ENCODE assay signal across 9 mouse cellular contexts in genomic region chr13:3896913-3897312, GRCm38 (mm10). TPM values are rescaled to one million over a fixed set of nuclear protein-coding genes. Genes with fewer than 3 reads are reported as not detected.
DNase-seq lines count a peak whose midpoint lies in the region; ATAC-seq and TF ChIP-seq lines count a peak whose summit lies in the region.
"Had no signal": no experiment of that assay in that cellular context is flagged by ENCODE, and none has a peak within 500 bp of the region (broad histone marks: within the 10 kb centered on the region; RNA-seq: fewer than 3 reads in every experiment).

No protein-coding gene starts in this region.

- H3K4me2 ChIP-seq in midbrain, embryonic 13.5 days (replicated peaks), result no peak overlapping the region

- DNase-seq in midbrain, embryonic 10.5 days (ENCODE audit: low spot score), result peak; percentile 65
- DNase-seq in T-cell, adult 2 months (ENCODE audit: low spot score), result peak; percentile 71
- peak; percentile 42 to 72 for DNase-seq in cerebellum, postnatal 4 days (ENCODE audit: low spot score in 2 of 2)
- DNase-seq in heart, adult 9 months (ENCODE audit: low spot score in 2 of 2), result peak; percentile 38 to 73
- peak; percentile 76 to 84 for DNase-seq in left cerebral cortex, adult 18-20 months (ENCODE audit: low spot score in 2 of 2)
- DNase-seq in natural killer cell, adult 2 months (ENCODE audit: low spot score in 2 of 2), result peak; percentile 58 to 71
- DNase-seq in thymus, adult 2 months, result peak; percentile 75

- WGBS in midbrain, embryonic 10.5 days, result 49% methylated on average over 5 of the region's 5 CpGs
- WGBS in midbrain, embryonic 13.5 days, result 41% methylated on average over 5 of the region's 5 CpGs
- 27% methylated on average over 5 of the region's 5 CpGs for WGBS in thymus, adult 2 months

- peaks cover 16% of the 10 kb centered on the region for H3K4me1 ChIP-seq in midbrain, embryonic 10.5 days
- peaks cover 5% of the 10 kb centered on the region; the same call in 1 of the 2 replicates for H3K4me1 ChIP-seq in midbrain, embryonic 13.5 days (replicated peaks)
- H3K4me1 ChIP-seq in thymus, adult 2 months (replicated peaks; ENCODE audit: control insufficient read depth, insufficient read depth, low read length), result no peaks in the 10 kb centered on the region

- TF ChIP-seq CTCF in thymus, adult 2 months (IDR thresholded peaks at IDR 0.05; ENCODE audit: borderline replicate concordance, control insufficient read depth, extremely low read depth, insufficient read depth, low read length, poor library complexity), result no peak

- no peaks in the 10 kb centered on the region for H3K27me3 ChIP-seq in midbrain, embryonic 10.5 days (ENCODE audit: low read depth, poor library complexity, severe bottlenecking)
- 0 out of 2 replicates have a peak, but pooled peaks cover 3% of the 10 kb centered on the region for H3K27me3 ChIP-seq in midbrain, embryonic 13.5 days
- no peaks in the 10 kb centered on the region for H3K27me3 ChIP-seq in thymus, adult 2 months (ENCODE audit: control insufficient read depth, insufficient read depth, low read length)

- H3K36me3 ChIP-seq in midbrain, embryonic 10.5 days, result peaks cover 33% of the 10 kb centered on the region
- H3K36me3 ChIP-seq in midbrain, embryonic 13.5 days, result no peaks in the 10 kb centered on the region
- H3K36me3 ChIP-seq in thymus, adult 2 months (ENCODE audit: control insufficient read depth, insufficient read depth, low read length), result no peaks in the 10 kb centered on the region

- H3K9ac ChIP-seq in midbrain, embryonic 13.5 days (replicated peaks), result no peak overlapping the region

- H3K9me3 ChIP-seq in midbrain, embryonic 10.5 days (replicated peaks), result no peaks in the 10 kb centered on the region
- no peaks in the 10 kb centered on the region for H3K9me3 ChIP-seq in midbrain, embryonic 13.5 days

- no peak for TF ChIP-seq POLR2A in thymus, adult 2 months (IDR thresholded peaks at IDR 0.05; ENCODE audit: control insufficient read depth, extremely low read depth, insufficient read depth, low read length, poor library complexity)

- no peak overlapping the region for H3K4me3 ChIP-seq in midbrain, embryonic 10.5 days
- H3K4me3 ChIP-seq in midbrain, embryonic 13.5 days (replicated peaks), result no peak overlapping the region
- H3K4me3 ChIP-seq in thymus, adult 2 months (ENCODE audit: control insufficient read depth, insufficient read depth, low read length), result no peak overlapping the region

- no peak overlapping the region for H3K27ac ChIP-seq in midbrain, embryonic 10.5 days (replicated peaks)
- H3K27ac ChIP-seq in midbrain, embryonic 13.5 days, result no peak overlapping the region
- no peak overlapping the region for H3K27ac ChIP-seq in thymus, adult 2 months (ENCODE audit: control insufficient read depth, insufficient read depth, low read length)

- ATAC-seq in midbrain, embryonic 13.5 days, result no peak

RNA-seq across cellular contexts. Expression of gene Net1, which starts 21.1 kb away (rescaled TPM):
- 42.9 and 45.7 TPM in 2 replicates for polyA plus RNA-seq in midbrain, embryonic 10.5 days (2016; fragmentation: Nextera tagmentation; extraction: Ambion mirVana)
- polyA plus RNA-seq in midbrain, embryonic 13.5 days (2015; fragmentation: Nextera tagmentation; extraction: Ambion mirVana), result 14.5 and 14.6 TPM in 2 replicates
- total RNA-seq in left cerebral cortex, adult 18-20 months (2021), result 10 to 100 TPM; 36.9 to 42.4 TPM
- 24.4 and 29.0 TPM in 2 replicates for polyA plus RNA-seq in thymus, adult 2 months (2012; rRNA removed)

RNA-seq across cellular contexts. Expression of gene Tubal3, which starts 21.2 kb away (rescaled TPM):
- not detected in 2 replicates for polyA plus RNA-seq in midbrain, embryonic 10.5 days (2016; fragmentation: Nextera tagmentation; extraction: Ambion mirVana)
- polyA plus RNA-seq in midbrain, embryonic 13.5 days (2015; fragmentation: Nextera tagmentation; extraction: Ambion mirVana), result not detected in 2 replicates
- not detected for total RNA-seq in left cerebral cortex, adult 18-20 months (2021)
- polyA plus RNA-seq in thymus, adult 2 months (2012; rRNA removed), result not detected in 2 replicates
- polyA plus RNA-seq: gonadal fat pad, adult 2 months had no signal

RNA-seq across cellular contexts. Expression of gene Calm5, which starts 42.9 kb away (rescaled TPM):
- polyA plus RNA-seq in midbrain, embryonic 10.5 days (2016; fragmentation: Nextera tagmentation; extraction: Ambion mirVana), result not detected in 2 replicates
- polyA plus RNA-seq in midbrain, embryonic 13.5 days (2015; fragmentation: Nextera tagmentation; extraction: Ambion mirVana), result not detected in 2 replicates
- not detected for total RNA-seq in left cerebral cortex, adult 18-20 months (2021)
- polyA plus RNA-seq in thymus, adult 2 months (2012; rRNA removed), result not detected in 2 replicates
- polyA plus RNA-seq: gonadal fat pad, adult 2 months had no signal

RNA-seq across cellular contexts. Expression of gene Ucn3, which starts 48.2 kb away (rescaled TPM):
- polyA plus RNA-seq in midbrain, embryonic 10.5 days (2016; fragmentation: Nextera tagmentation; extraction: Ambion mirVana), result not detected in 2 replicates
- not detected in 2 replicates for polyA plus RNA-seq in midbrain, embryonic 13.5 days (2015; fragmentation: Nextera tagmentation; extraction: Ambion mirVana)
- total RNA-seq in left cerebral cortex, adult 18-20 months (2021), result under 1 TPM in 1 of 2 experiments, not detected in 1; 0.45 TPM
- 0.15 and 0.17 TPM in 2 replicates for polyA plus RNA-seq in thymus, adult 2 months (2012; rRNA removed)
- polyA plus RNA-seq: gonadal fat pad, adult 2 months had no signal

RNA-seq across cellular contexts. Expression of gene Calm4, which starts 59.4 kb away (rescaled TPM):
- polyA plus RNA-seq in midbrain, embryonic 10.5 days (2016; fragmentation: Nextera tagmentation; extraction: Ambion mirVana), result not detected in 2 replicates
- not detected in 2 replicates for polyA plus RNA-seq in midbrain, embryonic 13.5 days (2015; fragmentation: Nextera tagmentation; extraction: Ambion mirVana)
- not detected for total RNA-seq in left cerebral cortex, adult 18-20 months (2021)
- 0.68 and 1.5 TPM in 2 replicates for polyA plus RNA-seq in thymus, adult 2 months (2012; rRNA removed)
- polyA plus RNA-seq: gonadal fat pad, adult 2 months had no signal
